Mouse (Mus musculus): ENCODE results near the gene Trpm3. TPM values are rescaled to one million over a fixed set of nuclear protein-coding genes. Genes with fewer than 3 reads are reported as not detected.

Gene Trpm3
- total RNA-seq, 2 experiments from 2014 or later = 38.9 to 40.3 TPM

DNA sequence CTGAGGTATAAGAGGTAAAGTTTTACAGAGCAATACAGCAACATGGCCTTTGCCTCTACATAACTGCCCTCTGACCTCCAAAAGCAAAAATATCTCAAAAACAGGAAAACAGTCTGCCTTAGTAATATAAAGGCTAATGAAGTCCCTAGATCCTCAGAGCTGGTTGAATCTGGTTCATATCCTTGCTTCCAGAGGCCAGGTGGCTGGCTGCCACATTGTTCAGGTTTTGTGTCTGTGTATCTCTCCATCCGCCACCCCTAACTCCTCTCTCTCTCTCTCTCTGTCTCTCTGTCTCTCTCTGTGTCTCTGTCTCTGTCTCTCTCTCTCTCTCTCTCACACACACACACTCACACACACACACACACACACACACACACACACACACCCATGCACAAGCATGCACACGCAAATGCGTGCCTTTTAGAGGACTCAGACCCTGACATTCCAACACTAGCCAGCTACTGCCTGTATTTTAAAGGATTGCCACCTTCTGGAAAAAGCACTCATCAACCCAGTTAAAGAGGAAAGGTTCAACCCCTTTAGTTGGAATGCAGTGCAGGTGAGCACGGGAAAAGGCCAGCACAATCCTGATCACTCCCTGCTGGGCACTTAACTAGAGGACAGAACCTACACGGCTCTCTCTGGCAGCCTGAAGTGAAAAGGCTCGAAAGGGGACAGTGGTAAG, 902.8 kb downstream of the Trpm3 start:
- H3K27ac ChIP-seq = no peak overlapping the region
- DNase-seq (ENCODE audit: extremely low spot score in 1 of 2, low spot score in 2 of 2) = no peak
- intact Hi-C loops (cut with DNase I) = loop anchor here (5.0 kb wide), 1 partner anchor 91 kb away; no protein-coding TSS in a partner anchor
- no peak overlapping the region for H3K4me3 ChIP-seq
- TF ChIP-seq CTCF (IDR thresholded peaks at IDR 0.05) = no peak

DNA sequence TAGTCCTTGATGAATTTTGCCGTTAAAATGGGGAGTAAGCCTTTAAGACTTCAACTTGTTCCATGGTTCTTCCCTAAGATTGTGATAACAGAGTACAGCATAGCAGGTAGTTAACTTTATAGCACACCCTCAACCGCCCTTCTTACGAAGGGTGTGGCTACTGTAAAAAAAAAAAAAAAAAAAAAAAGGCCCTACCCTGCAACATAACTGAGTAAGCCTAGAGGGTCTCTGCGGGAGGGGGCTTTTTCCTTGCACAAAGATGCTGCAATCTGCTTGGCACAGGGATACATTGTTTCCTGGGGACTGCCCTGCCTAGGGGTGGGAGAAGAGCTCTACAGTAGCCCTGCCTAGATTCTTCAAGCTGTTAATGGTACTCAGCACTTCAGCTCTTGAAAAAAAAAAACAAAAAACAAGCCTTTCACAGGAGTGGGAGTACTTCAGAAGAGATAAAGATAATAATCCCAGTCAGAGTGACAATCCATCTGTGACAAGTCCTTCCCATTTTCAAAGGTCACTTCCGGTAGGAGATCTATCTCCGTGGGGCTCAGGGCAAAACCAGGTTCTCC, 903.4 kb downstream of the Trpm3 start:
- no peak overlapping the region for H3K27ac ChIP-seq
- no peak overlapping the region for H3K4me3 ChIP-seq
- intact Hi-C loops (cut with DNase I) = loop anchor here (5.0 kb wide), 1 partner anchor 90 kb away; no protein-coding TSS in a partner anchor
- no peak for TF ChIP-seq CTCF (IDR thresholded peaks at IDR 0.05)
- DNase-seq (ENCODE audit: extremely low spot score in 1 of 2, low spot score in 2 of 2) = no peak

DNA sequence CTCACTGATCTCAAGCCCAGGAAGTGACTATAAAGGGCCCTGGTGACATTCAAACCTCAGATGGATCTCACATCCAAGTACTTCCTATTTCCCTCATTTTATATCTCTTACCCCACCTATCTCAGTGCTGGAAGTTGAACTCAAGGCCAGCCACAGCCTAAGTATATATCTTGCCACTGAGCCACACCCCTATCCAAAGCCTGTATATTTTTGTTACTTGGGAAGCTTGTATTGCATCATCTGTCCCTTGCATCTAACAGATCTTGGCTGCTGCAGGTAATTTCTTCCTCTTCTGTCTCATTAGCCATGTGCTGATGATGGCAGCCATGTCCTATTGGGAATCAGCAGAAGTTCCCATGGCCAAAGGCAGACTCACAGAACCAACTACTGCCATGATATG, 904.9 kb downstream of the Trpm3 start:
- TF ChIP-seq CTCF (IDR thresholded peaks at IDR 0.05) = no peak
- Histone ChIP-seq H3K27ac (no peak overlapping the region), H3K4me3 (no peak overlapping the region)
- no peak for DNase-seq (ENCODE audit: extremely low spot score in 1 of 2, low spot score in 2 of 2)
- intact Hi-C loops (cut with DNase I) = loop anchor here (5.0 kb wide), 1 partner anchor 89 kb away; no protein-coding TSS in a partner anchor

Small RNA genes within 50 kb of the gene (microRNA-seq; reads per million reads assigned to microRNA genes)
- gene Mir204 = 498 to 516 reads per million in 2 experiments

Data from left cerebral cortex, adult 2 months (tissue).